Mouse (Mus musculus) midbrain, embryonic 13.5 days (tissue): ENCODE data around the gene Rc3h1. TPM values are rescaled to one million over a fixed set of nuclear protein-coding genes. Genes with fewer than 3 reads are reported as not detected.
"Not testable (repeated sequence)": the region's sequence is repeated elsewhere in the genome, so short reads cannot be mapped to it uniquely, and the experiment has no call there.

Experiments
- ATAC-seq: fragments of 200-750 bp; cut with Nextera tagmentation; 2 replicates; pipeline ENCODE4 v1.8.0; 2017; ENCODE audit warnings: mild to moderate bottlenecking, moderate TSS enrichment, moderate library complexity
- H3K27ac ChIP-seq: fragments of 300-500 bp; sonication (generic); 2 replicates; pipeline ENCODE4 v1.5.1; 2015; ENCODE audit warnings: inconsistent platforms, mild to moderate bottlenecking, moderate library complexity
- H3K27me3 ChIP-seq: fragments of 300-500 bp; sonication (generic); 2 replicates; pipeline ENCODE4 v1.6.1; 2015; ENCODE audit warnings: mild to moderate bottlenecking, inconsistent platforms
- H3K36me3 ChIP-seq: fragments of 300-500 bp; sonication (generic); 2 replicates; pipeline ENCODE4 v1.6.1; 2015; ENCODE audit warnings: mild to moderate bottlenecking, inconsistent platforms
- H3K4me1 ChIP-seq: fragments of 300-500 bp; sonication (generic); replicated peaks from 2 replicates; pipeline ENCODE4 v1.6.1; 2015; ENCODE audit warnings: inconsistent platforms
- H3K4me2 ChIP-seq: fragments of 300-500 bp; sonication (generic); replicated peaks from 2 replicates; pipeline ENCODE4 v1.6.1; 2015; ENCODE audit warnings: moderate library complexity, mild to moderate bottlenecking, inconsistent platforms
- H3K4me3 ChIP-seq: fragments of 300-500 bp; sonication (generic); replicated peaks from 2 replicates; pipeline ENCODE4 v1.5.1; 2015; ENCODE audit warnings: mild to moderate bottlenecking, inconsistent platforms
- H3K9ac ChIP-seq: fragments of 300-500 bp; sonication (generic); replicated peaks from 2 replicates; pipeline ENCODE4 v1.6.1; 2015; ENCODE audit warnings: mild to moderate bottlenecking, inconsistent platforms
- H3K9me3 ChIP-seq: fragments of 300-500 bp; sonication (generic); 2 replicates; pipeline ENCODE4 v1.6.1; 2016; ENCODE audit warnings: mild to moderate bottlenecking, inconsistent platforms
- WGBS: fragments of 180-500 bp; shearing (Covaris S2); methylation state at CpG from one replicate; pipeline ENCODE4 v1.1.7; 2015; 5-methylcytosine and 5-hydroxymethylcytosine counted together
- polyA plus RNA-seq: library from polyadenylated mRNA; unstranded; fragments of >200 nt; fragmentation: Nextera tagmentation; extraction: Ambion mirVana; gene quantifications from 2 replicates; pipeline ENCODE4 v1.2.1, GENCODE M21; 2015

Gene Rc3h1
- polyA plus RNA-seq, 1 experiment from 2014 or later, result 9.1 TPM

DNA sequence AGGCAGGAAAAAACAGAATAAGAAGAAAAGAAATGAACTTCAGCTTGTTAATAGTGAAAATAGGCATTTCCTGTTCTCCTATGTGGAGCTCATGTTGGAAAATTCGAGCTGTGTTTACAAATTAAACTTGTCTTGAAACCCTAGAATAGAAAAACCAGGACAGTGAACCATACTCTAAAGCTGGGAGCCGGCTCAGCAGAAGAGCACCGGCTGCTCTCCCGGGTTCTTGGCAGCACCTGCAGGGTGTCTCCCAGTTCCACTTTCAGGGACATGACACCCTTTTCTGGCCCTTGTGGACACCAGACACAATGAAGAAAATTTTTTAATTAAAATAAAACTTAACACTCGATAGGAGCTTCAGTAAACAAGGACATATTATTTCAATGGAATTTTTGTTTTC is 62.4 kb downstream of the Rc3h1 start:
- no peaks in the 10 kb centered on the region for H3K4me1 ChIP-seq
- H3K36me3 ChIP-seq, result peaks cover 58% of the 10 kb centered on the region
- no peak overlapping the region for H3K4me2 ChIP-seq
- H3K27me3 ChIP-seq, result no peaks in the 10 kb centered on the region
- no peak for ATAC-seq
- 92% methylated on average over 5 of the region's 5 CpGs for WGBS
- no peak overlapping the region for H3K4me3 ChIP-seq
- H3K27ac ChIP-seq, result no peak overlapping the region
- H3K9me3 ChIP-seq, result no peaks in the 10 kb centered on the region
- H3K9ac ChIP-seq, result no peak overlapping the region

- no peak within 1 kb of the TSS for H3K27ac ChIP-seq
- H3K4me3 ChIP-seq, result no peak within 1 kb of the TSS
- no peak for ATAC-seq
- no peak within 1 kb of the TSS for H3K9ac ChIP-seq
- no peak within 1 kb of the TSS for H3K4me2 ChIP-seq
- peaks cover 16% of the 10 kb centered on the region; the same call in 1 of the 2 replicates for H3K36me3 ChIP-seq
- 95% methylated on average over 4 of the region's 4 CpGs for WGBS
- H3K27me3 ChIP-seq, result no peaks in the 10 kb centered on the region
- H3K4me1 ChIP-seq, result no peaks in the 10 kb centered on the region
- no peaks in the 10 kb centered on the region for H3K9me3 ChIP-seq
Measured at GRCm38 (mm10) chr1:160978071-160978735, 72.0 kb downstream of the Rc3h1 start, which contains the start of gene Serpinc1. TSS of gene Serpinc1 (plus strand) at chr1:160978585.

DNA sequence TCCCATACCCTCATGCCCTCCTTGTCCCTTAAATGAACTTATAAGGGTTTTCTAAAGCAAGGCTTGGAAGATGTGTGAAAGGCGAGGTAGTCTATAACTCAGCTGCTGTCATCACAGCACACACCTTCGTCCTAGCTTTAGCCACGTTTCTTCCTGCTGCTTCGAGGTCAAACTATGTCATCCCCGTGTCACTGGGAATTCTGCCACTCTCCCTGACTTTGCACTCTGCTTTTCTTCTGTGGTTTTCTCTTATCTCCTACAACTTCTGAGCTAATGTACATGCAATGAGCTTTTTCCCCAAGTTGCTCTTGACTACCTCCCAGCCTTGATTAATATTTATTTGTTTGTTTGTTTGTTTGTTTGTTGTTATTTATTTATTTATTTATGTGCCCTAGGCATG is 73.8 kb downstream of the Rc3h1 start:
- Histone ChIP-seq H3K4me2 (no peak overlapping the region), H3K9me3 (no peaks in the 10 kb centered on the region), H3K4me3 (no peak overlapping the region), H3K4me1 (no peaks in the 10 kb centered on the region), H3K9ac (no peak overlapping the region), H3K36me3 (0 out of 2 replicates have a peak, but pooled peaks cover 9% of the 10 kb centered on the region), H3K27me3 (no peaks in the 10 kb centered on the region), H3K27ac (no peak overlapping the region)
- ATAC-seq, result no peak
- WGBS, result 86% methylated on average over 5 of the region's 5 CpGs

- Histone ChIP-seq H3K9ac (no peak overlapping the region), H3K4me2 (no peak overlapping the region), H3K27ac (no peak overlapping the region), H3K9me3 (no peaks in the 10 kb centered on the region), H3K4me1 (no peaks in the 10 kb centered on the region), H3K36me3 (0 out of 2 replicates have a peak, but pooled peaks cover 4% of the 10 kb centered on the region), H3K4me3 (no peak overlapping the region), H3K27me3 (no peaks in the 10 kb centered on the region)
- WGBS, result 90% methylated on average over 8 of the region's 8 CpGs
- no peak for ATAC-seq
Measured at GRCm38 (mm10) chr1:160980537-160981234, 74.5 kb downstream of the Rc3h1 start.

GRCm38 (mm10) chr1:160981337-160981736 is 75.1 kb downstream of the Rc3h1 start:
- H3K4me3 ChIP-seq, result no peak overlapping the region

GRCm38 (mm10) chr1:160982887-160983286 is 76.7 kb downstream of the Rc3h1 start:
- H3K9ac ChIP-seq, result no peak overlapping the region
- no peak for ATAC-seq
- no peak overlapping the region for H3K4me2 ChIP-seq
- no peaks in the 10 kb centered on the region for H3K36me3 ChIP-seq
- H3K4me1 ChIP-seq, result no peaks in the 10 kb centered on the region
- WGBS, result 88% methylated on average over 3 of the region's 3 CpGs
- no peak overlapping the region for H3K27ac ChIP-seq
- H3K9me3 ChIP-seq, result no peaks in the 10 kb centered on the region
- no peaks in the 10 kb centered on the region for H3K27me3 ChIP-seq
- no peak overlapping the region for H3K4me3 ChIP-seq

More at GRCm38 (mm10) chr1:160981337-160981736, 75.1 kb downstream of the Rc3h1 start:
- H3K4me2 ChIP-seq, result no peak overlapping the region
- no peaks in the 10 kb centered on the region for H3K9me3 ChIP-seq
- H3K36me3 ChIP-seq, result 0 out of 2 replicates have a peak, but pooled peaks cover under 1% of the 10 kb centered on the region
- no peaks in the 10 kb centered on the region for H3K27me3 ChIP-seq
- H3K4me1 ChIP-seq, result no peaks in the 10 kb centered on the region
- 88% methylated on average over 4 of the region's 4 CpGs for WGBS
- ATAC-seq, result no peak
- H3K27ac ChIP-seq, result no peak overlapping the region
- H3K9ac ChIP-seq, result no peak overlapping the region

DNA sequence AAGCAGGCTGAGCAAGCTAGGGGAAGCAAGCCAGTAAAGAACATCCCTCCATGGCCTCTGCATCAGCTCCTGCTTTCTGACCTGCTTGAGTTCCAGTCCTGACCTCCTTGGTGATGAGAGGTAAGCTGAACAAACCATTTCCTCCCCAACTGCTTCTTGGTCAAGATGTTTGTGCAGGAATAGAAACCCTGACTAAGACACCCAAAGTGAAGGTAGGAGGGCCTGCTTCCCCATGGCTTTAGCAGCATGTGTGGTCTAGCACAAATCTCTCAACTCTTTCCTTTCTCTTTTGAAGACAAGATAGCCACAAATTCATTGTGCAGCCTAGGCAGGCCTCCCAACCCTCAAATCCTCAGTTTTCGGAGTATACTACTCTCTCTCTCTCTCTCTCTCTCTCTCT is 78.5 kb downstream of the Rc3h1 start:
- not testable (repeated sequence) for H3K4me3 ChIP-seq, H3K4me1 ChIP-seq, H3K27ac ChIP-seq, ATAC-seq, H3K36me3 ChIP-seq, H3K4me2 ChIP-seq, H3K9ac ChIP-seq, H3K9me3 ChIP-seq, H3K27me3 ChIP-seq
- 73% methylated on average over 1 of the region's 1 CpGs for WGBS

DNA sequence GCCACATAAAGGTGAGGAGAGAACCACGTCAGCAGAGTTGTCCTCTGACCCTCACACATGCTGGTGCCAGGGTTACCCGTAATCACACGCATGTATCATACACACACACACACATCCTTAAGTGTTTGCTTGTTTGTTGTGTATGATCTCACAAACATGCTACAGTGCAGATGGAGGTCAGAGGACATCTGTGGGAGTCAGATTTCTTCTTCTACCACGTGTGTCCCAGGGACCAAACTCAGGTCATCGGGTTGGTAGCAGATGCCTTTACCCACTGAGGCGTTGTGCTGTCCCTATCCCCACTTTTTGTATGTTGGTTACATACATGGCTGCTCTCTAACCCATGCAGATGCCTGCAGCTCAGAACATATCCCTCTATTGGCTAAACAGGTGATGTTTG is 79.3 kb downstream of the Rc3h1 start:
- no peak for ATAC-seq
- no peaks in the 10 kb centered on the region for H3K27me3 ChIP-seq
- no peaks in the 10 kb centered on the region for H3K36me3 ChIP-seq
- H3K9me3 ChIP-seq, result no peaks in the 10 kb centered on the region
- H3K27ac ChIP-seq, result no peak overlapping the region
- no peak overlapping the region for H3K4me2 ChIP-seq
- H3K9ac ChIP-seq, result no peak overlapping the region
- WGBS, result 87% methylated on average over 6 of the region's 6 CpGs
- no peaks in the 10 kb centered on the region for H3K4me1 ChIP-seq
- no peak overlapping the region for H3K4me3 ChIP-seq

DNA sequence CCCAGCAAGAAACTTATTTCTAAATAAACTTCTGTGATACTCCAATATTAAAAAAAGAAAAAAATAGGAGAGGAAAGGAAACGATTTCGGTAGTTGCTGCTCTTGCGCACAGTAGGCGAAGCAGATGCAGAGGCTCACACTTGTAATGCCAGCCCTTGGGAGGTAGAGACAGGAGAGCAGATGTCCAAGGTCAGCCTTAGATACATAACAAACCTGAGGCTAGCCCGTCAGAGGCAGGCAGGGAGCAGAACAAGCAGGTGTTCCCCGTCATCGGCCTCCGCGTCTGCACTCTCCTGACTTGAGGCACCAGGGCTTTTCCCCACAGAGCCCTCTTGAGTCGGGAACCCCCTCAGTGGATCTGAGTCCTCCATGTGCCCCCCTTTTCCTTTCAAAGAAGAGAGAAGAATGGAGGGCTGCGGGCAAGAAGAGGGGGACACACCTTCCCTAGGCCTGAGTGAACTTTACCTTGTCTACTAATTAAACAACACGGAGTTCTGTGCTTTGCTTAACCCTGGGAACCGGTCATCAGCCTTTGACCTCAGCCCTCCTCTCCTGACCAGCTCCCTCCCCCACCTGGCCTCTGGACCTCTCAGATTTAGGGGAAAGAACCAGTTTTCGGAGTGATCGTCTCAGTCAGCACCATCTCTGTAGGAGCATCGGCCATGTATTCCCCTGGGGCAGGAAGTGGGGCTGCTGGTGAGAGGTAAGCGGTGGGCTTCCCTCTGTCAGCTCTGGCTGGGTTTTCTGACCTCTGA is 80.8 kb downstream of the Rc3h1 start:
- ATAC-seq, result no peak
- Histone ChIP-seq H3K4me2 (no peak overlapping the region), H3K27me3 (no peaks in the 10 kb centered on the region), H3K9ac (no peak overlapping the region), H3K36me3 (no peaks in the 10 kb centered on the region), H3K4me3 (no peak overlapping the region), H3K27ac (no peak overlapping the region), H3K4me1 (no peaks in the 10 kb centered on the region), H3K9me3 (no peaks in the 10 kb centered on the region)
- WGBS, result 90% methylated on average over 17 of the region's 17 CpGs

GRCm38 (mm10) chr1:160989395-160989794 is 83.2 kb downstream of the Rc3h1 start:
- H3K9me3 ChIP-seq, result no peaks in the 10 kb centered on the region
- ATAC-seq, result no peak
- no peaks in the 10 kb centered on the region for H3K27me3 ChIP-seq
- H3K27ac ChIP-seq, result no peak overlapping the region
- 90% methylated on average over 15 of the region's 15 CpGs for WGBS
- no peaks in the 10 kb centered on the region for H3K4me1 ChIP-seq
- no peaks in the 10 kb centered on the region for H3K36me3 ChIP-seq
- H3K4me3 ChIP-seq, result no peak overlapping the region
- no peak overlapping the region for H3K9ac ChIP-seq
- no peak overlapping the region for H3K4me2 ChIP-seq

DNA sequence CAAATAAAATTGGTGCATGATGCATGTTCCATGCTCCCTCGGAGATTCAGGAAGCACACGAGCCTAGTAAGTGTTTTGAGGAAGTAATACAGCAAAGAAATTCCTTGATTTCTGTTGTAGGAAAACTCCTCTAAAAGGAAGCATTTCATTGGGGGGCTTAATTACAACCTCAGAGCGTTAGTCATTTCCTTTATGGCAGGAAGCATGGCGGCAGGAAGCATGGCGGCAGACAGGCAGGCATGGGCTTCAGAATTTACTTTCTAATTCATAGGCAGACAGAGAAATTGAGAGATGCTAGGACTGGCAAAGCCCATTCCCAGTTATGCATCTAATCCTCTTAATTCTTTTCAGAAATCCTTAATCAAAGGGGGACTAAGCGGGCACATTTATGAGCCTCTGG is 87.6 kb downstream of the Rc3h1 start:
- no peak for ATAC-seq
- no peaks in the 10 kb centered on the region for H3K27me3 ChIP-seq

DNA sequence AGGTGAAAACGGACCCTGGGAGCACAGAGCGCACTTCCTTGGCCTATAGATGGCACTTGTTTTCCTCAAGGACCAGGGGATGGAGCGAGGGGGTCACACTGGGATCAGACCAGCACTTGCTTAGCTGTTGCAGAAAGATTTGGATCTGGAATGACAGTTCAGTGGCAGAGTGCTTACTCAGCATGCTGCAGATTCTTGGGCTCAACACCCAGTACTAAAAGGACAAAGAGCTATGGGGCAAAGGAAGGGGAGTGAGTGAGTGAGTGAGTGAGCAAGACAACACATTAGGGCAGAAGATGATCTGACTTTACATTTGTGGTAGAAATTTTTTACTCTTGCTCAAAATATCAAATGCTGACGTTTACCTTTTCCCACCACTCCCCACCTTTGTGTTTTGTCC is 98.7 kb downstream of the Rc3h1 start:
- WGBS, result 63% methylated on average over 4 of the region's 4 CpGs
- H3K27me3 ChIP-seq, result no peaks in the 10 kb centered on the region
- no peak overlapping the region for H3K9ac ChIP-seq
- ATAC-seq, result no peak
- no peaks in the 10 kb centered on the region for H3K4me1 ChIP-seq
- no peak overlapping the region for H3K27ac ChIP-seq
- no peak overlapping the region for H3K4me3 ChIP-seq
- H3K4me2 ChIP-seq, result no peak overlapping the region
- no peaks in the 10 kb centered on the region for H3K9me3 ChIP-seq
- peaks cover 29% of the 10 kb centered on the region for H3K36me3 ChIP-seq

More for the DNA sequence above, 87.6 kb downstream of the Rc3h1 start:
- WGBS, result 71% methylated on average over 6 of the region's 6 CpGs
- H3K4me3 ChIP-seq, result no peak overlapping the region
- no peak overlapping the region for H3K9ac ChIP-seq
- H3K9me3 ChIP-seq, result no peaks in the 10 kb centered on the region
- H3K4me2 ChIP-seq, result no peak overlapping the region
- no peaks in the 10 kb centered on the region for H3K4me1 ChIP-seq
- no peak overlapping the region for H3K27ac ChIP-seq
- H3K36me3 ChIP-seq, result no peaks in the 10 kb centered on the region
